Mouse (Mus musculus) CH12F3 (cell line): ENCODE measurements around the gene 2410002F23Rik.
"Not testable (repeated sequence)": the region's sequence is repeated elsewhere in the genome, so short reads cannot be mapped to it uniquely, and the experiment has no call there.

Source experiments
- in situ Hi-C: fragments of 300-500 bp; cut with MboI; formaldehyde crosslinking; loops from 2 replicates; pipeline ENCODE4 v1.14.3; 2020; ENCODE audit warnings: low sequenced_read_pairs

Gene 2410002F23Rik

DNA sequence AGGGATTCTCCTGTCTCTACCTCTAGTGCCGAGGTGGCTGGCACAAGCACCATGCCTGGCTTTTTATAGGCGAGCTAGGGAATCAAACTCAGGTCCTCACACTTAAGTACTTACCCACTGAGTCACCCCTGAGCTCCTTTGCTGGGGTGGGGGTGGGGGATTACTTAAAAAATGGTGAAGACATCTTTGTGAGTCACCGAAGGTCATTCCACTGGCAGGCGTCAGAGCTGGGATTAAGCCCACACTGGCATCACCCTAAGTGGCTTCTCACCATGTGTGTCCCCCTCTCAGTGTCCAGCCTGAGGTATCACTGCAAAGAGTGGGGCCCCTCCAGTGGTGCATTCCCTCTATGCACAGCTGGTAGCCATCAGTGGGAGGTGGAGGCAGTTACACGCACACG is 13.9 kb downstream of the 2410002F23Rik start:
- in situ Hi-C loops, result loop anchor here (10.0 to 25.0 kb wide), 3 partner anchors 54 to 202 kb away; partner anchors contain the start of genes Aspdh, Josd2 and Shank1

DNA sequence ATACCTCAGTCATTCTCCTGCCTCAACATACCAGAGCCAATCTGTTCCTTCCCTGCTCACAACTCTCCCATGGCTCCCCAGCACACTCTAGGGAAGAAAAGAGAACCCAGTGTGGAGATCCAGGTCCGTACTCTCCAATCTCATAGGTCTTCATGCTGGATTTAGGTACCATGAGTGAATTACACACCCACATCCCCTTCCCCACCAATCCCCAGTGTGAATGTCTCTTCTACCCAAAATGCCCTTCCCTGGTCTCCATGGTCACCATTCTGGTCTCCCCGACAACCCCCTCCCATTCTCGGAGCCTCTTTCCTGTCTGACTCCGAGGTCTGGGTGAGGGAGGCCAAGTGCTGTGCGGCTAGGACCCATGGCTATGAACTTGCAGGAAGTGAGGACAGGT is 14.6 kb downstream of the 2410002F23Rik start, which contains the start of gene Gm15517:
TSS of gene Gm15517 (plus strand) at position 301 of the 400 bp plus-strand sequence.
- in situ Hi-C loops, result loop anchor here (10.0 to 25.0 kb wide), 3 partner anchors 54 to 201 kb away; partner anchors contain the start of genes Aspdh, Josd2 and Shank1

DNA sequence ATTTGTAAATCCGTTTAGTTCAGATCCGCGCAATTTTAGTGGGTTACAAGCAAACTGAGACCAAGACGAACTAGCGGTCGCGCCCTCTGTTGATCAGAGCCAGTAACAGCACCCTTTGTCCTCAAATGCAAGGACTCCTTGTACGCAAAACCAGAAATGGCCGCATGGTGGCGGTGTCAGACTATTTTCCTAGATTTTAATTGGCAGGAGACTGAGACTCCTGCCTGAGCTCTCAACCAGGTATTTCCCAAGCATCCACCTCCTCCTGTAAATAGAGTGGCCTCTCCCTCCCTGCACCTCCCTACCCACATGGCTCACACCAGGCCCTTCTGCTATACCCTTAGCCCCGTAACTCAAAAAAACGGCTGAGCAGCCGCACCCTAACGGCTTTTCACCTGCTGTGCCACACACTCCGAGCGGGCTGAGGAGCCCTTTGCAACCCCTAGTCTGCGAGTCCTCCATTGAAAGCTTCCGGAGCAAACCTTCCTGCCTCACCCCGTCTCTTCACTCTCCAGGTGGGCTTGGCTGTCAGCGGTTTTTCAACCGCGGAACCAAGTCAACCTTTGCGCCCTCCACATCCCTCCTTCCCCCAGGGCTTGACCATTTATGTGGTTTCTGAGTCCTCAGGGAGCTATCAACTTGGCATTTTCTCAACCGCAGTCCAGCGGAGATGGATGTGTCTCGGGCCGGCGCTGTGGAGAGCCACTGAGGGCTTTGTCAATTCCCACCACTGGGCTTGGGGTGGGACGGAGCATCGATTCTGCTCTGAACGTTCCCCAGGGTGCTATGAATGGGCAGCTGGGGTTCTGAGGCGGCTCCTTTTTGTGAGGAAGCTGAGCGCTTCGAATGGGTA is 16.5 kb downstream of the 2410002F23Rik start:
- in situ Hi-C loops, result loop anchor here (10.0 to 25.0 kb wide), 3 partner anchors 52 to 199 kb away; partner anchors contain the start of genes Aspdh, Josd2 and Shank1

DNA sequence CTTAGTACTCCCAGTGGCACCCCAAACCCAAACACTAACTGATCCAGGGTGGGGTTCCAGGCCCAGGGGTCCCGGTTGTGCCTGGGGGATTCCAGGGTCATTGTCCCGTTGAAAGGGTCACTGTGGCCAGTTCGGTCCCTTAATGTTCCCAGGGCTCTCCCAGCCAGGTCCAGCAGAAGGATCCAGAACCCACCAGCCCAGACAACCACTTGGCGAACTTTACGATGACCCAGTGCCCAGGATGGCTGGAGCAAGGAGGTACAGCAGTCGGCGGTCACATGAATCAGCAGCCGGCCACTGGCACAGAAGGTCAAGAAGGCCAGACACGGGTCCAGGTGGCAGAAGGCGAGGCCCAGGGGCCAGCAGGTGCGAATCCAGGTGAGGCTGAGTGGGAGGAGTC is 21.6 kb downstream of the 2410002F23Rik start:
- in situ Hi-C loops, result loop anchor here (10.0 to 25.0 kb wide), 3 partner anchors 47 to 194 kb away; partner anchors contain the start of genes Aspdh, Josd2 and Shank1

DNA sequence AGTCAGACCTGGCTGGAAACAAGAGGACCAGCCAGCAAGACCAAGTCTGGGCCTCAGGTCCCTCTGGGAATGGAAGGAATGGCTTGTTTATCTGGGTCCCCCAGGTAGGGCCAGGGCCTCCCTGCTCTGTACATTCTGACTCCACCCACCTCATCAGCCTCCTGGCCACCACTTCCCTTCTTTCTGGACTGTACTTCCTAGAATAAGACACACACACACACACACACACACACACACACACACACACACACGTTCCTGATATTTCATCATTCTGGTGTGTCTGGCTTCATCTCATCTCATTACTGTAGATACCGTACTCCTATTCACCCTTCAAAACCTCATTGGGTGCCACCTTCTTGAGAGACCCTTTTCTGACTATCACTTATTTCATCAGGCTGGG is 22.9 kb downstream of the 2410002F23Rik start:
- in situ Hi-C loops, result loop anchor here (10.0 to 25.0 kb wide), 3 partner anchors 45 to 193 kb away; partner anchors contain the start of genes Aspdh, Josd2 and Shank1

DNA sequence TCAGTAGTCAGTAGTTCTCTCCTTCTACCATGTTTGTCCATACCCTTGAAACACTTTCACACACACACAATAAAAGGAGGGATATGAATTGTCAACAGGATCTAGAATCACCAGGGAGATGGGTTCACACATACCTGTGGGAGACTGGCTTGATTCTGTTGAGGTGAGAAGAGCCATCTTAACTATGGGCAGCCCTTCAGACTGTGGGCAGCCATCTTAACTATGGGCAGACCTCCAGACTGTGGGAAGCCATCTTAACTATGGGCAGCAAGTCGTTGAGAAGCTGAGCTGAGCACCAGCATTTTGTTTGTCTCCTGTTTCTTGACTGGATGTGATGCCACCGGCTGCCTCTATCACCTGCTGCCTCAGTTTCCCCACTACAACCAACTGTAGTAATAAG is 24.8 kb downstream of the 2410002F23Rik start:
- in situ Hi-C loops, result loop anchor here (25.0 kb wide), 1 partner anchor 191 kb away; the partner anchor contains the start of genes Aspdh and Josd2

DNA sequence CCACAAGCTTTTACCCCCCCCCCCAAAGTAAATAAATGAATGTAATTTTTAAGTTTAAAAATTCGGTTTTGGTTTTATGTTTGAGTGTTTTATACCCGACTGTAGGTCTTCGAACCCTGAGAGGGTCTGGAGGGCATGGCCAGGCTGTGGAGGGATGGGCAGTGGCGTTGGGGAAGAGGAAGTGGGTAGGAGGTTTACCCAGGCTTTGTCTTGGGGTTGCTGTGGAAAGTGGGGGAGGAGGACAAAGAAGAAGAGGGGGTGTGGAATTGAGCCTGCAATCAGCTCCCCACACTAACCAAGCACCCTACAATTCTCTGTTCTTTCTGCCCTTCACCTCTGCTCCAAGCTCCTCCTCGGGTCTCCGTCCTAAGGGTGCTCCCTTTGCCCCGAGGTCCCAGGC is 26.0 kb downstream of the 2410002F23Rik start:
- in situ Hi-C loops, result loop anchor here (25.0 kb wide), 1 partner anchor 190 kb away; the partner anchor contains the start of genes Aspdh and Josd2

DNA sequence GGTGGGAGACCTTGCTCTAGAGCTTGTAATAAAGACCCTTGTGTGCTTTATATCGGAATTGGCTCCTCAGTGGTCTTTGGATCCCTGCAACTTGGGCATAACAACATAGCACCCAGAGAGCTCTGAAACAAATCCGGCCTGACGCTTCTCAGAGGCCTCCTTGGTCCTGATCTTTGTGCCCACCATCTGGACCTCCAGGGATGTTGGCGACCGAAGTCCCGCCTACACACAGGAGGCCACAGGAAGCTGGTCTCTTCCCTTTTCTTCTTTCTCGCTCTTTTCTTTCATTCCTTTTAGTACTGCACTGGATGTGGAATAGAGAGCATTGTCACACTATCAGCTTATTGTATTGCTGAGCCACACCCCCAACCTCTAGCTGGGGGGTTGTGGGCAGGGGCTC is 26.9 kb downstream of the 2410002F23Rik start:
- in situ Hi-C loops, result loop anchor here (25.0 kb wide), 1 partner anchor 189 kb away; the partner anchor contains the start of genes Aspdh and Josd2

DNA sequence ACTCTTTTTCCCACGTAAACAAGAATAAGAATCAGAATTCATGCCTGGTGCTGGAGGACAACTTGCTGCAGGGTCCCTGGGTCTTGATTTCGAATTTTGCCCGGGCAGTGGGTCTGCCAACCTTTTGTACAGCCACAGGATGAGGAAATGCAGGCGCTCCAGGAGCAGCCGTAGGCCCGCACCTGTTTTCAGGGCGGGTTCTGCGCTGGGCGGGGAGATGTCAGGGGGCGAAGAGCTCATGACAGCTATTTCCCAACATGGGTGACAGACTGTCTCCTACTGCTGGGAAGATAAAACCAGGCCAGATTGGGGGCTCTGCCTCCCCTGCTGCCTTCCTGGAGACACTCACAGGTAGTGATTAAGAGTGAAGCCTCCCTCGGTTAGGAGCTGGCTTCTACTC is 27.6 kb downstream of the 2410002F23Rik start:
- in situ Hi-C loops, result loop anchor here (25.0 kb wide), 1 partner anchor 188 kb away; the partner anchor contains the start of genes Aspdh and Josd2

DNA sequence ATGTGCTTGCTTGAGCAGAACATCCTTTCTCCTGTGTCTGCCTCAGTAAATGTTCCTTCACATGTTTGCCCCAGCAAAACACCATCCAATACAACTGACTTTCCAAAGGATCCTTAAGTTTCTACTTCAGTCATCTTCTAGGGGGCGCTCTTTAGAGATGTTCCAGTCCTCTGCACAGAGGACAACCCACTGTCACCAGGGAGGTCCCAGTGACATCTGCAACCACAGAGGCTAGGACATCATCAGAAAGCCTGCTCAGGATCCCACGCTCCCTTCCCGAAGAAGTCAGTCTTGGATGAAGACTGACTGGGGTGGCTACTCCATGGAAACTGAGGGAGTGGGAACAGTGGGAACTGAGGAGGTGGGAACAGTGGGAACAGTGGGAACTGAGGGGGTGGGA is 29.0 kb downstream of the 2410002F23Rik start:
- in situ Hi-C loops, result no loop called here

DNA sequence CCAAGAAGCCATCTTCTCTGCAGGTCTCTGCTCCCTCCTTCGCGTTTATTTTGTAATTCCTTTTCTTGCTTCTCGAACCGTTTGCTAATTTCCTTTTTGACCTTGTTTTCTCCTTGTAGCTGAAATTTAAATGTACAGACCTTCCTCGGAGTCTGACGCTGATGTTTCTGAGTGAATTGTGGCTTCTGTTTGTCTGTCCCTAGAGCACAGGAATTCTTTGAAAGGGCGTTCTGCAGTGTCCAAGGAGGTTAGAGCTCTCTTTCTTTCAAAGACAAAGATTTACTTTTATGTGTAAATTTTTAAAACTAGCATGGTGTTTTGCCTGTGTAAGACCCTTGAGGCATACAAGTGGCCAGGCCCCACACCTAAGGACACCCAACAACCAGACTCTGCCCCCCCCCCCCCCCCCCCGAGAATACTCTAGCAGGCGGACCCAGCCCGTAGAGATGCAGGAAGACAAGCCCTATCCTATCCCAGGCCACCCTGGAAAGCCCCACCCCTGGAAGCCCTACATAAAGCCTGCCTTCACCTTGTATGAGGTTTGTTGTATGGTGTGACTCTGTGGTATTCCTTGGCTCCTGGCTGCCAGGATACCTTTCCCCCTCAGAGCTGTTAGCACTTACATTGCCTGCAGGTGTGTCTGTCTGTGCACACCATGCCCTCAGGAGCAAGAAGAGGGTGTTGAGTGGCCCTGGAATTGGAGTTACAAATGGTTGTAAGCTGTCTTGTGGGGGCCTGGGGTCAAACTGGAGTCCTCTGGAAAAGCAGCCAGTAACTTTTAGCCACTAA is 30.1 kb downstream of the 2410002F23Rik start:
- in situ Hi-C loops, result no loop called here

DNA sequence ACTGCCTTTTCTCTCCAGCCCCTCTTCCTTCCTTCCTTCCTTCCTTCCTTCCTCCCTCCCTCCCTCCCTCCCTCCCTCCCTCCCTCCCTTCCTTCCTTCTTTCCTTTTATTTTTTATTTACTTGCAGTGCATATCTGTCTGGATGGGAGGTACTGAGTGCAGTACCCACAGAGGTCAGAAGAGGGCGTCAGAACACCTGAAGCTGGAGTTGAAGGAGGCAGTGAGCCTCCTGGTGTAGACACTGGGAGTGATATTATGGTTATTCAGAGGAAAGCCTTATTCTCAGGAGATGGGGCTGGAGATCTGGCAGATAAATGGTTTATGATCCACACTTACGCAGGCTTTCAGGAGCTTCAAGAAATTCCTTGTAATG is 30.7 kb downstream of the 2410002F23Rik start:
- in situ Hi-C loops, result no loop called here

DNA sequence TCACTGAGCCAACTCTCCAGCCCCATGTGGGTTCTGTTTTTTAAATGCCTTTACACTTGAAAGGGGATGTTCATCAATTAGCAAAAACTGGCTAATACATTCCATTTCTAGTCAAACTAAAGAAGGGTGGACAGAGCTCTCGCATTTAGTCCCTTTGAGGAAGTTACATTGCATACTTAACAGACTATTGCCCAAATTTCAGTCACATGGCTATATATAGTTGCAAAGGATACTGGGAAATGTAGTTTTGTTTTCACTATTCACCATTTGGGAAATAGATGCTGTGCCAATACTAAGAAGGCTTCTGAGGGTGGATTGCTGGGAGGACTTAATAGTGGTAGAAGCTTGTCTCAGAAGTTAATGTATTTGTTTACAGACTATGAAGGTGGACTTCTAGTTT is 34.4 kb downstream of the 2410002F23Rik start:
- in situ Hi-C loops, result no loop called here

DNA sequence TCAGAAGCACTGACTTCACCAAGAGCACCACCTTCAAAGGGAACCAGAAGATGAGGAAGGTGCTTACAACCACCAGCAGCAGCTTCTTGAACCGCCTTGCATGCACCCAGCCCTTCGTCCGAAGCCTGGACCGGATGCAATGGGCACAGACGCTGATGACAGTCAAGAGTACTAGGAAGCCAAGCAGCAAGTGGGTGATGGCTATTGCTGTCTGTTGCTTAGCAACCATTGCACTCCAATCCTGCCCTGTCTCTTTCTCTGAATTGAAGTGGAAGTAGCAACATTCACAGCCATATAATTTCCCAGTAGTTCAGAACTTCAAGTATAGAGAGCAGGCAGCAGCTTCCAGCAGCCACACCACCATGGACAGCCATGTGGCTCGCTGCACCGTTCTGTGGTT is 35.1 kb downstream of the 2410002F23Rik start:
- in situ Hi-C loops, result no loop called here

DNA sequence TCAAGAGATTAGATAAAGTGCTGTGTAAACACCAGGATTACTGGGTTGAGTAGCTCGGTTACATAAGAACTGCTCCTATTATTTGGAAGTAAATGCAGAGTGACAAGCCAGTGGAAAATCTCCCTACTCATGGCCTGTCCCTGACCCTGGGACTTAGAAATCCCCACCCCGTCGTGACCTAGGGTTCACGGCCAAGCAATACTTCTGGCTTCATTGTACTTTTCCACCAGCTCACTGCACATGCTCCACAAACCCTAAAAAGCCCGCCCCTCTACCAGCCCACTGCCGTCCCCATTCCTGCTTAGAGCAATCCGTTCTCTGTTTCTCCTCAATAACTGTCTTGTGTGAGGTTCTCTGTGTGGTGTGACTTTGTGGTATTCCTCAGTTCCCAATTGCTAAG is 41.2 kb downstream of the 2410002F23Rik start:
- in situ Hi-C loops, result no loop called here

DNA sequence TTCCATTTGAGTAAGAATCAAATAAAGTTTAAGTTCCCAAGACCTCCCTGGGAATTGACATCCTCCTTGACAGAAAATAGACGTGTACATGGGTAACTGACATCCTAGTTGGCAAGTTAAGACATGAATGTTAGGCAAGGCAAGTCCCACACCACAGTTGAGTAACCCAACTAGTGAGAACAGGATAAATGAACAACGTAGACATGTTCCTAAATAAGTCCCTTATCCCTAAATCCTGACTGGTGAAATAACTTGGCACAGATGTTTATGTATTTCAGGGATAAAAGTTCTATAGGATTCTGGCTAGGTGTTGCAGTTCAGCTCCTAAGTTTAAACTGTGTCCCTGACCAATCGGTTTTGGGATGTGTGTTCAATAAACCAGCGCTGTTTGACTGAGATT is 44.5 kb downstream of the 2410002F23Rik start:
- in situ Hi-C loops, result no loop called here

DNA sequence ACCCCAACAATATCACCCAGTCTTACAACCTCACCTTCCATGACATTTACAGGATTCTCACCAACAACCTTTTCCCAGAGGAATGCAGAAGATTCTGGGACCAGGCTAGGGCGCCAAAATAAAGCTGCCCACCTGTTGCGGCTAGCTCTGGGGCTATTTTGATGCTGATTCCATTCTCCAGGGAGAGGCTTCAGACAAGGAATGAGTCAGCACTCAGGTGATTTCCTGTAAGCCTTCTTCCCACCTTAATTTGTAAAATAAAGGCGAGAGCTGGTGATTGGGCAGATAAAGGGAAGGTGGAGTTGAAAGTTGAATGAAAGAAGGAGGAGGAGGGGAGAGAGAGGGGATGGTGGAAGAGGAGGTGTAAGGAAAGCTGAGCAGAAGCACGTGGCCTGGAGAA is 44.9 kb downstream of the 2410002F23Rik start:
- in situ Hi-C loops, result no loop called here

DNA sequence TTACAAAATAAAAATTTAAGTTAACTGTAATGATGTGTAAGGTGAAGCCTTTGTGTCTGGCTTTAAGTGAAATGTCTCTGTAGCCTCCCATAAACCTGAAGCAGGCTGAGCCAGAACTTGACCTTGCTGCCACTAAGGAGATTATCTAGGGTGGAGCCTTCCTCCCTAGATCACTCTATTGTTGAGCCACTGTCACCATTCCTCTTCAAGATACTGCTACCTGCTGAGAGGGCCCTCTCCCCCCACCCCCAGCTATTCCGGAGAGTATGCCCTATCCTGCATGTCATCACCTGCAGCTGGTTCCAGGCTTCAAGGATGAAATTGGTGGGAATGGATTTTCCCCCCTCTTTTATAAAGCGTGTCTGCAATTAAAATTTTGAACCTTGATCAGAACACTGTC is 51.0 kb downstream of the 2410002F23Rik start:
- in situ Hi-C loops, result not testable (repeated sequence)
